Mouse (Mus musculus): Measurements from ENCODE around the gene Resf1. TPM values are rescaled to one million over a fixed set of nuclear protein-coding genes. Genes with fewer than 3 reads are reported as not detected.
"Not testable (repeated sequence)": the region's sequence is repeated elsewhere in the genome, so short reads cannot be mapped to it uniquely, and the experiment has no call there.

Gene Resf1
- total RNA-seq, 2 experiments from 2014 or later, result 14.7 to 15.8 TPM

DNA sequence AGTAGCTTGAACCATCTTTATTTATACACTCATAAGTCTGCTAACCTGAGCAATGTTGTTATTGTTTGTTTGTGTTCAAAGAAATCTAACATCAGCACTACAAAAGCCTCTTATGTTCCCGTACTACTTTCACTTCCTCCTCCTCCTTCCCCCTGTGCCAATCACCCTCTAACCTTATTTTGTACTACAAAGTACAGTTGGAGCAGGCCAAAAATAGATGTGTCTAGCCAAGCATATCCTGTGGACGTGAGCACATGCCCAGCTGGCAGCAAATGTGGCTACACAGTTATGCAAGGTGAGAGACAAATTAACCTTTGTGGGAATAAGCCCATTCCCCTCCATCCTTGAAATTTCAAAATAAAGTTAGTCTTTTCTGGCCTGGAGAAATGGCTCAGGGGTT, 34.6 kb downstream of the Resf1 start:
- DNase-seq (ENCODE audit: low spot score in 2 of 2), result no peak

DNA sequence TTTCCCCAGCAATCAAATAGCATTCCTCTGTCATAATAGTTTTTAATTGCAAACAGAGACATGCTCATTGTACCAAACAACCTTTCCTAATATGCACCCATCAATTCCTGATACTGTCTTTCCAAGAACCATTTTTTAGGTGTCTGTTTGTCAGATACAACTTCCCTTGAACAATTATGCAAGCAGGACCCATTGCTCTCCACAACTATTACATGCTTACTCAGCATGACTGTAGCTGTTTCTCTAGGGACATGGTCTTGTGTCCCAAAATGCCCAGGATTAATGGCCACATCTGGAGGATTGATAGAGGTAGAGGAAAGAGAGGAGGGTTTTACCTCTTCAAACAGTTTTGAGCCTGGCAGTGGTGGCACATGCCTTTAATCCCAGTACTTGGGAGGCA, 35.2 kb downstream of the Resf1 start:
- DNase-seq (ENCODE audit: low spot score in 2 of 2), result no peak

DNA sequence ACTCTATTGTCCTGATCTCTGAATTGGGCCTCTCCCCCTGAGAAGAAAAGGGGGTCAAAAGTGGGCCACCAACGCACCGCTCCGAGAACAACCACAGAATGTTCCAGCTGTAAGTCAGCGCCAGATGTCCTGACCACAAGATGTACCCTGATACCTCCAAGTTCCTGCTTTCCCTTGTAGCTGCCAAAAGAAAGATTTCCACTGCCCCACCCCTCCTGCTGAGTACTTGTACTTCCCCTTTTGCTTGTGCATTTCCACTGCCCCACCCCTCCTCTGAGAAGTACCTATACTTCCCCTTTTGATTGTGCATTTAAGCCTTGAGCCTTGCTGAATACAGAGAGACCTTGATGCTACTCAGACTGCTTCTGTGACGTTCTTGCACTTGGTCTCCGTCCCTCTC, 39.0 kb downstream of the Resf1 start:
- not testable (repeated sequence) for DNase-seq (ENCODE audit: low spot score in 2 of 2)

DNA sequence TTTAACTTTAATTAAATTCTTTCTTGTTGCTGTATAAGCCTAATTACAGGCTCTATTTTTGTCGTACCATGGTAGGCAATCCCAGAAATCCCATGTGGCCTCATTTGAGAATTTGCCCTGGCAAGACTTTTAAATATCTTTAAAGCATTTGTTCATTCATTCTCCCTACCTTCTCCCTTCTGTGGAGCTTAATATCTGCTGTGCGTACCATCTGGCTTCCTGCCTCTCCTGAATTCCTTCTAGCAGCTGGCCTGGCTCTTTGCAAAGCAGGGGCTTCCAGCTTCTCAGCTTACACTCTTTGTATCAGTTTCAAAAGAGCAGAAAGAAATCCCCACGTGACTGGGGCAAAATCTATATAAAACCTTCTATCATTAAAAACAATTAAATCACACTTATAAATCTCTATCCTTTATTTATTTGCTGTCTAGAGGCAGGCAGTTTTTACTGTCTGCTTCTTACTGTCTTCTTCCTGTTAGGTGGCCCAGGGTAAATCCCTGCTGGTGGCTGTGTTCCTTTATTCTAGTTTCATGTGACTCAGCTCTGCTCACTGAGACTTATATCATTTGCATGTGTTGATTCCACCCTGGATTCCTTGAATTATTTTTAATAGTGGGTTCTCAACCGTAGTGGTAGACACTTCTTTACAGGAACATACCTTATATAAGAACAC, 45.7 kb downstream of the Resf1 start:
- peak in 1 of 2 experiments; percentile 4 for DNase-seq (ENCODE audit: low spot score in 2 of 2)

DNA sequence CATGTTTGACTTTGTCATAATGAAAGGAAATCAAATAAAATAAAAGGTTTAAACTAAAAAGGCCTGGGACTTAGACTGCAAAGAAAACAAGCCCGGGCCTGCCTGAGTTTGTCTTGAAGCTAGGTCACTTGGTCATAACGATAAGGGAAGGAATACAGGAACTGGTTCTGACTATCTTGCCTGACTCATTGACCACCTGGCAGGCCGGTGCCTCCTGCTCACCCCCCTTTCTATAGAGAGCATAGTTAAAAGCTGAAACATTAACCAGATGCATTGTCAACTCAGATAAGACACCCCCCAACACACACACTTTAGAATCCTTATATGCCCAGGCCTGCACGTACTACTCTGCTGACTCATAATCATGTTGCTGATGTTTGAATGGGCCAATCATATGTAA, 46.6 kb downstream of the Resf1 start:
- DNase-seq (ENCODE audit: low spot score in 2 of 2), result not testable (repeated sequence)

DNA sequence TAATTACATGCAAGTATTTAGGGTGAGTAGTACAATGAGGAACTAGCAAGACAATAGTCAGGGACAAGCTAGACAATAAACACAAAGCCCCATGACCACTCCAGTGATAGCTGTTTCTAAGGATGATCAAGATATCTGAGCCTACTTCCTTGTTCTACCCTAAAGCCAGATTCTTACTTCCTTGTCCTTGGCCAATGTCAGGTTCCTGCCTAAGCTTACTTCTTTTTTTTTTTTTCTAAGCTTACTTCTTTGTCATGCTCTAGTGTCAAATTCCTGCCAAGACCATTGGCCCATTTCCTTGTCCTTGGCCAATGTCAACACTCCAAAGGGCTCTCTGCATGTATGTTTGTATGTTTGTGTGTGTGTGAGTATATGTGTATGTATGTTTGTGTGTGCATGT, 47.9 kb downstream of the Resf1 start:
- no peak for DNase-seq (ENCODE audit: low spot score in 2 of 2)

DNA sequence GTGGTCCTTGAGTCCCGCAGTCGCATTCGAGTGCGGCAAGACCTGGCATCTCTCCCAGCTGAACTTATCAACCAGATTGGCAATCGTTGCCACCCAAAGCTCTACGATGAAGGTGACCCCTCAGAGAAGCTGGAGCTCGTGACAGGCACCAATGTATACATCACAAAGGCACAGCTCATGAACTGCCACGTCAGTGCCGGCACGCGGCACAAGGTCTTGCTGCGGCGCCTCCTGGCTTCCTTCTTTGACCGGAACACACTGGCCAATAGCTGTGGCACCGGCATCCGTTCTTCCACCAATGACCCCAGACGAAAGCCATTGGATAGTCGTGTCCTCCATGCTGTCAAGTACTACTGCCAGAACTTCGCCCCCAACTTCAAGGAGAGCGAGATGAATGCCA, 53.3 kb downstream of the Resf1 start:
- not testable (repeated sequence) for DNase-seq (ENCODE audit: low spot score in 2 of 2)

DNA sequence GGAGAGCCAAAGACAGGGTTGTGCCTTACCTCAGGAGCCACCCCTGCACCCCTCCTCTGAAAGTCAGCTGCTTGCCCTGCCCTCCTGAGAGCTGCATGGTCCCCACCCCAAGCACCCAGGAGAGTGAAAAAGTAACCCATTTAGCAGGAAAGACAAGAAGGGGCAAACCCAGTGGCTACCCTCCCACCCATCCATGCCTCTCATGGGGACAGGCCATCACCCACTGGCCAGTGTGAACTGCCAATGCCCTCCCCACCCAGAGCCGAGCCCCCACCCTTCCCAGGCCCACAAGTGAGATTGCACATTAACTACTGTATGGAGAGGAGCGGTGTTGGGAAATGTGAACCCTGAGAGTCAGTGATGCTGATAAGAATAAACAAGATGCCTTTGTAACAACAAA, 56.8 kb downstream of the Resf1 start:
- not testable (repeated sequence) for DNase-seq (ENCODE audit: low spot score in 2 of 2)

DNA sequence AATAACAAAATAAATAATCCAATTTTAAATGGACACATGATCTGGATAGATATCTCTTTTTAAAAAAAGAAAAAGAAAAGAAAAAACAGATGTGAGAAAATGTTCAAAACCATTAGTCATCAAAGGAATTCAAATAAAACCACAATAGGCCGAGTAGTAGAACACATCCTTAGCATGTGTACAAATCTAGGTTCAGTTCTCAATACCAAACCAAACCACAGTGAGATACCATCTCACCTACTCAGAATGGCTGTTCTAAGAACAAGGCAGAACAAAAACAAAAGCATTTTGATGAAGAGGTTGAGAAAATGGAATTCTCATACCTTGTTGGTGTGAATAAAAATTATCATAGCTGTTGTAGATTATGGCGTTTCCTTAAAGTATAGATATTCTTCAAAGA, 57.2 kb downstream of the Resf1 start:
- no peak for DNase-seq (ENCODE audit: low spot score in 2 of 2)

DNA sequence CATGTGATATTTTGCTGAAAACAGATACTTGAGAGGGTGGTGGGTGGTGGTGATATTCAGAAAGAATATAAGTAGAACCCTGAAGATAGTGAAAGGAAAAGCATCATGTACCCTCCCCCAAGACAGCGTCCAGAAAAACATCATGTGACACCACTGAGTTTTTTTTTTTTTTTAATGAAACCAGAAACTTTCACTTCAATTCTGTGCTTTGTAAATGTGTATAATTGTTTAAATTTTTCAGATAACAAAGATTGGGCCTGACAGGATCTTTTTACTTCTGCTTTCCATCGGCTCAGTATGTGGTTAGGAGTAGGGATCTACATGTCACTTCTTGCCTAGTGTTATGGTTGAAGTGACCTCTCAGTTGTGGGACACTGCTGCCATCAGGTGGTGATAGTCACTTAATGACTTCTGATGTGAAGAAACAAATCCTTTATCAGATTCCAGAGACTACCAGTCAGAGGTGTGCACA, 65.8 kb downstream of the Resf1 start:
- DNase-seq (ENCODE audit: low spot score in 2 of 2), result peak; percentile 20 to 70

DNA sequence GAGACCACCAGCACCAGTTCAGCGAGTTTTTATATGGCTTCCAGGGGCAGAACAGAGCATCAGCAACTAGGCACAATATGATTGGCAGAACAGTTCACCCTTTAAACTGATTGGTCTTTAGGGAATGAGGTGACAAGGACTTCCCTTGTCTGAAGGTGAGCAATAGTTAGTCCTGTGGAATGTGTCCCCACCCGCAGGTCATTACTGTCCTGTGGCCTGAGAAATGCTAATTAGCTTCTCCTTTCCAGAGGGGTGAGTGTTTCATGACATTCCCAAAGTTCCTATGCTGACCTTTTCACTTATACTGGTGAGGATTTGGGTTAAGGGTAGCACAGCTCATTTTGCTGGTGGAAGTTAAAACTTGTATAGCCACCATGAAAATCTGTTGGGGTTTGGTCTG, 74.3 kb downstream of the Resf1 start:
- DNase-seq (ENCODE audit: low spot score in 2 of 2), result no peak

Other genes with a start within 250 kb of the Resf1 start
- gene Dennd5b, start 207.7 kb upstream of the Resf1 start, total RNA-seq (2021), result 10 to 100 TPM; 37.6 to 43.7 TPM
- gene Gm10203, start 179.2 kb upstream of the Resf1 start, total RNA-seq (2021), result not detected
- 1 to 10 TPM; 2.9 to 3.0 TPM for gene Etfbkmt, start 169.6 kb upstream of the Resf1 start, total RNA-seq (2021)
- gene Amn1, start 120.7 kb upstream of the Resf1 start, total RNA-seq (2021), result 10 to 100 TPM; 31.4 to 32.4 TPM
- gene Bicd1, start 99.5 kb downstream of the Resf1 start, total RNA-seq (2021), result 10 to 100 TPM; 53.5 to 56.2 TPM